17 mouse cellular contexts compared by ENCODE assay signal in genomic region chr13:31374006-31374405, GRCm38 (mm10).
A peak's percentile ranks its signal among the peaks of the same experiment; 100 is the strongest.
DNase-seq lines count a peak whose midpoint lies in the region; ATAC-seq and TF ChIP-seq lines count a peak whose summit lies in the region.
"Had no signal": no experiment of that assay in that cellular context is flagged by ENCODE, and none has a peak within 500 bp of the region (broad histone marks: within the 10 kb centered on the region; RNA-seq: fewer than 3 reads in every experiment).

No protein-coding gene starts in this region.

- 0 out of 2 replicates have a peak, but pooled peaks cover 3% of the 10 kb centered on the region for H3K4me1 ChIP-seq in hindbrain, embryonic 13.5 days (replicated peaks)
- no peaks in the 10 kb centered on the region for H3K4me1 ChIP-seq in midbrain, postnatal 0 days (ENCODE audit: insufficient read depth, low read length)
- H3K4me1 ChIP-seq in lung, adult 2 months (ENCODE audit: control insufficient read depth, insufficient read depth, low read length) = no peaks in the 10 kb centered on the region
- H3K4me1 ChIP-seq: embryonic facial prominence, embryonic 15.5 days; heart, embryonic 13.5 days; megakaryocyte, embryonic 14.5 days; stomach, embryonic 15.5 days had no signal

- H3K27me3 ChIP-seq in hindbrain, embryonic 13.5 days = no peaks in the 10 kb centered on the region
- H3K27me3 ChIP-seq in midbrain, postnatal 0 days (ENCODE audit: insufficient read depth, low read length) = no peaks in the 10 kb centered on the region
- H3K27me3 ChIP-seq: embryonic facial prominence, embryonic 15.5 days; heart, embryonic 13.5 days; liver, embryonic 15.5 days; megakaryocyte, embryonic 14.5 days; Patski; stomach, embryonic 15.5 days had no signal

- no peak overlapping the region for H3K9ac ChIP-seq in hindbrain, embryonic 13.5 days
- no peak overlapping the region for H3K9ac ChIP-seq in midbrain, postnatal 0 days (replicated peaks; ENCODE audit: low read length, poor library complexity, severe bottlenecking)
- H3K9ac ChIP-seq: embryonic facial prominence, embryonic 15.5 days; heart, embryonic 13.5 days; liver, embryonic 15.5 days; stomach, embryonic 15.5 days had no signal

- peak; percentile 95 for ATAC-seq in frontal cortex, adult (ENCODE audit: low TSS enrichment)
- ATAC-seq in hindbrain, embryonic 13.5 days (ENCODE audit: low FRiP score) = peak; percentile 90
- ATAC-seq in midbrain, postnatal 0 days (ENCODE audit: low FRiP score) = no peak
- ATAC-seq: Patski had no signal

- no peaks in the 10 kb centered on the region for H3K36me3 ChIP-seq in hindbrain, embryonic 13.5 days
- H3K36me3 ChIP-seq in midbrain, postnatal 0 days (ENCODE audit: insufficient read depth, low read length) = no peaks in the 10 kb centered on the region
- H3K36me3 ChIP-seq: embryonic facial prominence, embryonic 15.5 days; heart, embryonic 13.5 days; liver, embryonic 15.5 days; stomach, embryonic 15.5 days had no signal

- no peak for DNase-seq in frontal cortex, postnatal 10 days (ENCODE audit: low spot score in 2 of 2)
- peak; percentile 22 for DNase-seq in ZHBTc4 (ENCODE audit: low read depth, low spot score)
- DNase-seq in midbrain, postnatal 0 days (ENCODE audit: low spot score) = peak; percentile 12
- DNase-seq in adrenal gland, postnatal 14 days = no peak
- no peak for DNase-seq in lung, adult 18-20 months
- DNase-seq in lung, adult 2 months = no peak
- DNase-seq: cerebellum, adult 2 months; left cerebral cortex, postnatal 4 days; thymus, postnatal 36 days had no signal

- no peak for TF ChIP-seq CTCF in midbrain, postnatal 0 days (IDR thresholded peaks at IDR 0.05)
- TF ChIP-seq CTCF in lung, adult 2 months (IDR thresholded peaks at IDR 0.05; ENCODE audit: insufficient read depth, low read length) = no peak

- 61% methylated on average over 5 of the region's 5 CpGs for WGBS in hindbrain, embryonic 13.5 days
- WGBS in midbrain, postnatal 0 days = 68% methylated on average over 5 of the region's 5 CpGs
- 69% methylated on average over 5 of the region's 5 CpGs for WGBS in lung, adult 2 months

- no peak for TF ChIP-seq POLR2A in lung, adult 2 months (IDR thresholded peaks at IDR 0.05; ENCODE audit: borderline replicate concordance, extremely low read depth, low read depth, low read length)

- H3K4me3 ChIP-seq in hindbrain, embryonic 13.5 days = no peak overlapping the region
- H3K4me3 ChIP-seq in midbrain, postnatal 0 days (ENCODE audit: low read depth, low read length) = no peak overlapping the region
- no peak overlapping the region for H3K4me3 ChIP-seq in lung, adult 2 months (replicated peaks; ENCODE audit: extremely low read depth, low read depth, low read length)
- H3K4me3 ChIP-seq: embryonic facial prominence, embryonic 15.5 days; heart, embryonic 13.5 days; liver, embryonic 15.5 days; megakaryocyte, embryonic 14.5 days; stomach, embryonic 15.5 days had no signal

- no peaks in the 10 kb centered on the region for H3K9me3 ChIP-seq in hindbrain, embryonic 13.5 days
- H3K9me3 ChIP-seq in midbrain, postnatal 0 days (ENCODE audit: low read length) = no peaks in the 10 kb centered on the region
- H3K9me3 ChIP-seq: embryonic facial prominence, embryonic 15.5 days; heart, embryonic 13.5 days; liver, embryonic 15.5 days; megakaryocyte, embryonic 14.5 days; stomach, embryonic 15.5 days had no signal

- no peak overlapping the region for H3K27ac ChIP-seq in hindbrain, embryonic 13.5 days
- no peak overlapping the region for H3K27ac ChIP-seq in midbrain, postnatal 0 days (ENCODE audit: low read depth, low read length)
- H3K27ac ChIP-seq: embryonic facial prominence, embryonic 15.5 days; heart, embryonic 13.5 days; liver, embryonic 15.5 days; stomach, embryonic 15.5 days had no signal

- no peak overlapping the region for H3K4me2 ChIP-seq in hindbrain, embryonic 13.5 days
- H3K4me2 ChIP-seq in midbrain, postnatal 0 days (ENCODE audit: low read depth, low read length, poor library complexity, severe bottlenecking) = no peak overlapping the region
- H3K4me2 ChIP-seq: embryonic facial prominence, embryonic 15.5 days; heart, embryonic 13.5 days; liver, embryonic 15.5 days; stomach, embryonic 15.5 days had no signal

Comparison
In these comparisons a context has a peak if more than half of its experiments do, and no peak if none do; other contexts are left out.
1. DNase-seq: peak in ZHBTc4 (single experiment) and midbrain, postnatal 0 days (single experiment); none in frontal cortex, postnatal 10 days (0 of 2), adrenal gland, postnatal 14 days (single experiment), lung, adult 18-20 months (0 of 2) and lung, adult 2 months (single experiment).